Mouse (Mus musculus) ES-E14 (cell line): ENCODE measurements around the gene Tmem110. TPM values are rescaled to one million over a fixed set of nuclear protein-coding genes. Genes with fewer than 3 reads are reported as not detected.

Experiments
- DNase-seq: peaks from one replicate; pipeline ENCODE4 v3.0.0-alpha.2; 2013; ENCODE audit warnings: low read depth, low spot score
- H3K27ac ChIP-seq: 2 replicates; pipeline ENCODE4 v1.5.1; 2012; ENCODE audit warnings: low read depth, mild to moderate bottlenecking, low read length, moderate library complexity, mixed read lengths; ENCODE audit not compliant: poor library complexity, insufficient read depth, severe bottlenecking
- H3K36me3 ChIP-seq: 2 replicates; pipeline ENCODE4 v1.6.1; 2012; ENCODE audit warnings: mild to moderate bottlenecking, low read length, moderate library complexity, mixed read lengths; ENCODE audit not compliant: control insufficient read depth, poor library complexity, insufficient read depth, severe bottlenecking
- H3K4me1 ChIP-seq, 2 experiments: fragments of 150-350 bp in 1 of 2; sonication (generic) in 1 of 2; 2 replicates each; pipeline ENCODE4 v1.6.1; 2012; ENCODE audit warnings: low read length in 2 of 2, mild to moderate bottlenecking in 1 of 2, mixed read lengths in 1 of 2; ENCODE audit not compliant: control insufficient read depth in 2 of 2, insufficient read depth in 2 of 2, poor library complexity in 1 of 2
- H3K4me3 ChIP-seq, 2 experiments: fragments of 150-350 bp in 1 of 2; sonication (generic) in 1 of 2; 2 replicates each; pipeline ENCODE4 v1.5.1; 2012; ENCODE audit warnings: low read length in 2 of 2, low read depth in 1 of 2, mild to moderate bottlenecking in 1 of 2, mixed read lengths in 1 of 2; ENCODE audit not compliant: insufficient read depth in 1 of 2, poor library complexity in 1 of 2, severe bottlenecking in 1 of 2
- H3K9ac ChIP-seq: 2 replicates; pipeline ENCODE4 v1.6.1; 2012; ENCODE audit warnings: low read depth, mild to moderate bottlenecking, low read length, mixed read lengths; ENCODE audit not compliant: poor library complexity, insufficient read depth, severe bottlenecking
- H3K9me3 ChIP-seq: fragments of 150-350 bp; sonication (generic); 2 replicates; pipeline ENCODE4 v1.6.1; 2012; ENCODE audit warnings: low read depth, mild to moderate bottlenecking, low read length; ENCODE audit not compliant: control insufficient read depth, insufficient read depth
- CHD2 ChIP-seq: IDR thresholded peaks from 2 replicates; pipeline ENCODE4 v1.6.1; 2014; ENCODE audit warnings: mild to moderate bottlenecking, low read depth, low read length, inconsistent platforms
- HCFC1 ChIP-seq: IDR thresholded peaks from 2 replicates; pipeline ENCODE4 v1.6.1; 2012; ENCODE audit warnings: low read length, inconsistent platforms, borderline replicate concordance; ENCODE audit not compliant: insufficient read depth
- MAFK ChIP-seq: IDR thresholded peaks from 2 replicates; pipeline ENCODE4 v1.6.1; 2014; ENCODE audit warnings: mild to moderate bottlenecking, low read depth, low read length, inconsistent platforms; ENCODE audit not compliant: insufficient read depth
- ZC3H11A ChIP-seq: IDR thresholded peaks from 2 replicates; pipeline ENCODE4 v1.6.1; 2012; ENCODE audit warnings: low read depth, mild to moderate bottlenecking, inconsistent platforms, low read length, borderline replicate concordance
- ZNF384 ChIP-seq: IDR thresholded peaks from 2 replicates; pipeline ENCODE4 v1.6.1; 2012; ENCODE audit warnings: low read depth, low read length, inconsistent platforms
- in situ Hi-C, 2 experiments: fragments of 600-800 bp; cut with MboI; formaldehyde crosslinking; loops; one replicate each; pipeline ENCODE4 v1.15.1; 2025; ENCODE audit warnings: low sequenced_read_pairs in 2 of 2, inconsistent platforms in 1 of 2; ENCODE audit not compliant: unreplicated experiment in 2 of 2
- total RNA-seq: library from RNA; depleted of rRNA; stranded (reverse); fragments of 300-350 nt; gene quantifications from 2 replicates; pipeline ENCODE4 v1.2.3, GENCODE M21; 2012

The Tmem110 gene
- total RNA-seq, 1 experiment = 21.8 TPM

DNA sequence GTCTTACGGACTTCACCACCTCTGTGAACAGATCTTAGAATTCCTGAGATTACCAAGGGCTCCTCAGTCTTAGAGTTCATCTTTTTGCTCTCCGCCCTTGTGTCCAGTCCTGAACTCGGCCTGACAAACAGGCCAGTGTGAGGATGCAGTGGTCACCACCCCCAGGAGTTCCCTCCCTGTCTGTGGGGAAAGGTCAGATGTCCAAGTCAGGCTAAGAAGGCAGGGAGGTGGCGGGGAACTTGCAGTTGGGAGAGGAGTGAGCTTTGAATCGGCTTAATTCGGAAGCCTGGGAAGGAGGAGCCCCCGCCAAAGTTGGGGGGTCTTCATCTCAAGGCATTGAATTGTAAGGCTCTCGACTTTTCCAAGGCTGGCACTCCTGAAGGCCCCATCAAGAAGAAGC is 54.9 kb downstream of the Tmem110 start:
- no peaks in the 10 kb centered on the region for H3K9me3 ChIP-seq
- no peak for TF ChIP-seq ZNF384
- TF ChIP-seq CHD2 = no peak
- H3K9ac ChIP-seq = no peak overlapping the region
- in situ Hi-C loops = no loop called here
- H3K4me3 ChIP-seq = no peak overlapping the region
- H3K36me3 ChIP-seq = no peaks in the 10 kb centered on the region
- DNase-seq = no peak
- peaks cover 0 to 12% of the 10 kb centered on the region in 2 experiments; a peak in 2 of 4 replicates for H3K4me1 ChIP-seq
- no peak overlapping the region for H3K27ac ChIP-seq

DNA sequence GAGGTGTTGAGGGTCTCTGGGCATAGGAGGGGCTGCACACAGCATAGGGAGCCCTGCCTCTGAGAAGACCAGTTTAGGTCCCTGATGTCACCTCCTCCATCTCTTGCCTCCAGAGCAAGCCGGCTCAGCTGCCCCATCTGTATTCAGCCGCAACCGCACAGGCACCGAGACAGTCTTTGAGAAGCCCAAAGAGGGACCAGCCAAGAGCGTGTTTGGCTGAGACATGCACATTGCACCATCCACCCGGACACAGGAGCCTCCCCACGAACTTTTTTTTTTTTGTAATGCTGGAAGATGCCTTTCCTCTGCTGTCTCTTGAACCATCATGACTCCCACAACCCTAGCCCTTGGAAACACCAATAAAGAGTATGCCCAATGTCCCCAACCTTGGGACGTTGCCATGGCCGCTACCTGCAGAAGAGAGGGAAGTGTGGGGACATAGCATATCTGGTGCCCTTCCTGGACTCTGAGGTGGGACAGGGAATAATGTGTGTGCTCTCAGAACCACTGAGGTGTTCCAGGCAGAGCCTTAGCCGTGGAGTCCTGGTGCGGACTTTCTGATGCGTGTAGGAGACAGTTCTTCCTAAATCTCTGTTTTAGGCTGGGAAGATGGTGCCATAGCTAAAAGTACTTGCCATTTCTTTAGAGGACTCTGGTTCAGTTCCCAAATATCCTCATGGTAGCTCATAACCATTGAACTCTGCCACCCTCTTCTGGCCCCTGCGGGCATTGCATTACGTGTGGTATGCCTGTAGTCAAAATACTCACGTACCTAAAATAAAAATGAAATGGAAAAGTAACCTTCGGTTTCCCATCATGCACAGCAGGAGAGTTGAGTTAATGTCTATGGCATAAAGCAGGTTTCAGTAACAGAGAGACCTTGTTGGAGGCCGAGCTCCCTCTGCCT is 55.7 kb downstream of the Tmem110 start:
- peak; percentile 60 for TF ChIP-seq ZC3H11A
- no peak for TF ChIP-seq HCFC1
- Histone ChIP-seq H3K36me3 (no peaks in the 10 kb centered on the region), H3K9ac (no peak overlapping the region), H3K27ac (no peak overlapping the region), H3K4me1 (peaks cover 0 to 12% of the 10 kb centered on the region in 2 experiments; a peak in 2 of 4 replicates), H3K4me3 (no peak overlapping the region), H3K9me3 (no peaks in the 10 kb centered on the region)
- no peak for DNase-seq
- in situ Hi-C loops = no loop called here

DNA sequence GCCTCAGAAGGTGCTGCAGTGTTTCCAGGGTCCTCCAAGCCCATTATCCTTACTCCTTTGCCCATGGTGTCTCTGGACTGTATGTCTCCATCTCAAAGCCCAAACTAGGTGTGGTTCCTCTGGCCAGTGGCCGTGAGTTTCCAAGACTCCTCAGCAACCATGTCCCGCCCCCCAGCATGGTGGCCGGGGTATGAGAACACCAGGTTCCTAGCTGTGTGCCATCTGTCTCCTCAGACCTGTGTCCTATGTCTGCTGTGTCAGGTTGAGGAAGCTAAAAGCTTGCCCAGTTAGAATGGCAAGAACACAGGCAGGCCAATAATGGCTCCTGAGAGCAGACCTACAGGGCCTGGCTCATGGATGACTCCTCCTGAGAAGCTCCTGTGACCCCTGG is 56.3 kb downstream of the Tmem110 start:
- in situ Hi-C loops = no loop called here
- no peak overlapping the region for H3K9ac ChIP-seq

DNA sequence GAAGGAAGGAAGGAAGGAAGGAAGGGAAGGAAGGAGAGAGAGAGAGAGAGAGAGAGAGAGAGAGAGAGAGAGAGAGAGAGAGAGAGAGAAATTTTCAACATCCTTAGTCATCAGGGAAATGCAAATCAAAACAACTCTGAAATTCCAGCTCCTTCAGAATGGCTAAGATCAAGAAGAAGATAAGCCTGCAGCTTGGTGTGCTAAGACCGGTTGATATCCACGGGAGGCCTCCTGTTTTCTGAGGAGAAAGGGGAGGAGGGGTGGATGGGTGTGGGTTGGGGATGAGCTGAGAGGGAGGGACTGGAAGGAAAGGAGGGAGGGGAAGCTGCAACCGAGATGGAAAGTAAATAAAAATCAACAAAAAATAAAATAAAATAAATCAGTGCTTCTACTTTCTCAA is 59.9 kb downstream of the Tmem110 start:
- DNase-seq = no peak
- H3K4me3 ChIP-seq = no peak overlapping the region
- H3K36me3 ChIP-seq = no peaks in the 10 kb centered on the region
- TF ChIP-seq ZC3H11A = no peak
- no peak for TF ChIP-seq ZNF384
- no peak for TF ChIP-seq MAFK
- TF ChIP-seq HCFC1 = no peak
- no peak for TF ChIP-seq CHD2
- in situ Hi-C loops = no loop called here
- peaks cover 4 to 7% of the 10 kb centered on the region in 2 experiments; a peak in 3 of 4 replicates for H3K4me1 ChIP-seq
- no peaks in the 10 kb centered on the region for H3K9me3 ChIP-seq
- no peak overlapping the region for H3K9ac ChIP-seq
- no peak overlapping the region for H3K27ac ChIP-seq

More for the DNA sequence above, 56.3 kb downstream of the Tmem110 start:
- TF ChIP-seq CHD2 (no peak), ZC3H11A (no peak), ZNF384 (no peak), MAFK (no peak), HCFC1 (no peak)
- H3K36me3 ChIP-seq = no peaks in the 10 kb centered on the region
- H3K4me3 ChIP-seq = no peak overlapping the region
- no peaks in the 10 kb centered on the region for H3K9me3 ChIP-seq
- H3K27ac ChIP-seq = no peak overlapping the region
- H3K4me1 ChIP-seq = peaks cover 0 to 12% of the 10 kb centered on the region in 2 experiments; a peak in 2 of 4 replicates
- no peak for DNase-seq

DNA sequence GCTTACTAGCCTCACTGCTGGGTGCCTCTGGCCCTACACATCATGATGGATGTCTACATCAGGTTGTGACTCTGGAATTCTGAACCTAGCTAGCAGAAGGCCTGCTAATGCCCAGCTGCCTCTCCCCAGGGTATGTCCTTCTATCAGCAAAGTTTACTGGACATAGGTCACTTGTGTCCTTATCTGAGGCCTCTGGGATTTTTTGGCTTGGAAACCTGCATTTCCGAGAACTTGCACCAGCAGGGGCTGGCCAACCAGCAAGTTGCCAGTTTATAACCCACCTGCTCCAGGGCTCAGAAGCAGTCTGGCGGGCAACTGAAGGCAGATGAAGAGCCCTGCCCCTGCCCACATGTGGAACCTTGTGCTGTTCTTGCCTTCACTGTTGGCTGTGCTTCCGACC is 60.8 kb downstream of the Tmem110 start, which contains the start of gene Itih4:
Gene Itih4 (plus strand): TSS at position 273 of the 400 bp plus-strand sequence.
- in situ Hi-C loops = no loop called here

More for the DNA sequence above, 60.8 kb downstream of the Tmem110 start, which contains the start of gene Itih4:
- no peak for DNase-seq
- H3K36me3 ChIP-seq = no peaks in the 10 kb centered on the region
- no peak within 1 kb of the TSS for H3K9ac ChIP-seq
- TF ChIP-seq ZNF384 (no peak), CHD2 (no peak), MAFK (no peak), HCFC1 (no peak), ZC3H11A (no peak)
- no peaks in the 10 kb centered on the region for H3K9me3 ChIP-seq
- H3K27ac ChIP-seq = no peak within 1 kb of the TSS; the same call in 1 of the 2 replicates
- H3K4me3 ChIP-seq = no peak within 1 kb of the TSS
- peaks cover 4% of the 10 kb centered on the region in 2 experiments; a peak in 2 of 4 replicates for H3K4me1 ChIP-seq
